Mouse (Mus musculus) adrenal gland (tissue): ENCODE results near the gene Gm45808.

Experiments
- intact Hi-C: fragments of 180-260 bp; cut with DNase I; formaldehyde crosslinking; loops from one replicate; pipeline ENCODE4 v1.15.1; 2025

The Gm45808 gene

DNA sequence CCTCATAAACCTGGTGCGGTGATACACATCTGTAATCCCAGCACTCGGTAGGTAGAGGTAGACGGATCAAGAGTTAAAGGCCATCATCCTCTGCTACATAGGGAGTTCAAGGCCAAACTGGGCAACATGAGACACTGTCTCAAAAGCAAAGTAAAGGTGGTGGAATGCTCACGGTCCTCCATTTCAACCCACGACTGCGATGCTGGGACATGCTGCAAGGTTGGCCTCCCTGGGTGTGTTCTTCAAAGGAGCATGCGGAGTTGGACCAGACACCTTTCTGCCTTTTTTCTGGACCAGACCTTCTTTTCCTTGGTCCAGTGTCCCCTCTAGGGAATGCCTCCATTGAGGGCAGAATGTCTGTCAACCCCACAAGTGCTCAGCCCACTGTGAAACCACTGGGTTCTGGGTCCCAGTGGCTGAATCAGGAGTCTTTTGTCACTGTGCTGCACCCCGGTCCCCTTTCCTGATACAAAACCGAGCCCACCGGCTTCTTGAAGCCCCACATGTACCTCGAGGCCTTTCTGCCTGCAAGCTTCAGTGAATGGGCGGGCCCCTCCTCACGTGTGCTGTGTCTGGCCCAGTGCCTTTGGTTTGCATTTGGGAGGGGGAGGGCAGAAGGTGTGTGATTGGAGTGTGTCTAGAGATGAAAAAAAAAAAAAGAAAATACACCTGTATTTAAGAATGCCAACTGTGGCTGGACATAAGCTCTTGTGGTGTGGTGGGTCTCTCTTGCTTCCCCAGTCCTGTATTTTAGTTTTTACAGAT is 30.5 kb downstream of the Gm45808 start:
- intact Hi-C loops: no loop called here

DNA sequence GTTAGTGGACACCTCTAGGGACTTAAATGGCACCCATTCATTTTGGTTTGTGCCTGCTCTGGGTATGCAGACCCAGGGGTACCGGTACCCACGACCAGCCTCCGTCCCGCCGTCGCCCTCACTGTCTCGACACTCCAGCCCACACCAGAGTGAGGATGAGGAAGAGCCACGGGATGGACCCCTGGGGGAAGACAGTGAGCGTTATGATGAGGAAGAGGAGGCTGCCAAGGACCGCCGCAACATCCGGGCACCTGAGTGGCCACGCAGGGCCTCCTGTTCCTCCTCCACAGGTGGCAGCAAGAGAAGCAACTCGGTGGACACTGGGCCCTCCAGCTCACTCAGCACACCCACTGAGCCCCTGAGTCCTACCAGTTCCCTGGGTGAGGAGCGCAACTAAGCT is 31.6 kb downstream of the Gm45808 start:
- intact Hi-C loops: loop anchor here (5.0 kb wide), 1 partner anchor 107 kb away; no protein-coding TSS in a partner anchor

DNA sequence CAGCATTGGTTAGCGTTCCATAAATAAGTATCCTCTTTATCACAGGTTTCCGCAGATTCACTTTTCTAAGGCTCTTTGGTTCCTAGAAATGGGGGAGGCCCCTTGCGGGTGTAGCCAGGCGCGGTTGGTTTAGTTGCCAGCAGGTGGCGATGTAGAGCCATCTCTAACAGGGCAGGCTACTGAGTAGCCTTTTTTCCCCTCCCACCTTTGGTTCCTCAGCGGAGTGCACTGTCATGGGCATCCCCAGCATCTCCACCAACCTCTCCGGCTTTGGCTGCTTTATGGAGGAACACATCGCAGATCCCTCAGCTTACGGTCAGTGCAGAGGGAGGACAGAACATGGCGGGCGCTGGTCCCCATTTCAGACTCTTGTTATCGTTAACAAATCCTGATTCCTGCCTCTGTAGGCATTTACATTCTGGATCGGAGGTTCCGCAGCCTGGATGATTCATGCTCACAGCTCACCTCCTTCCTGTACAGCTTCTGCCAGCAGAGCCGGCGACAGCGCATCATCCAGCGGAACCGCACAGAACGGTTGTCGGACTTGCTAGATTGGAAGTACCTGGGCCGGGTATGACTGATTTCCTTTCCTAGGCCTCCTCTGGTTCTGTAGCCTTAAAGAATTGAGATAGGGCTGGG is 35.1 kb downstream of the Gm45808 start:
- intact Hi-C loops: loop anchor here (5.0 kb wide), 1 partner anchor 111 kb away; no protein-coding TSS in a partner anchor

DNA sequence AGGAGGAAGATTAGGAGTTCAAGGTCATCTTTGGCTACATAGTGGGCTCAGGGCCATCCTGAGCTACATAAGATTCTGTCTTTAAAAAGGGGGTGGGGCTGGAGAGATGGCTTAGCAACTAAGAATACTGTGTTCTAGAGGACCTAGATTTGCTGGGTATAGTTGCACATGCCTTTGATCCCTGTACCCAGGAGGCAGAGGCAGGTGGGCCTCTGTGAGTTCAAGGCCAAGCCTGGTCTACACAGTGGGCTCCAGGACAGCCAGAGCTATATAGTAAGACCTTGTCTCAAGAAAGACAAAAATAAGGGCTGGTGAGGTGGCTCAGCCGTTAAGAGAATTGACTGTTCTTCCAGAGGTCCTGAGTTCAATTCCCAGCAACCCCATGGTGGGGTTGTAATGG is 36.6 kb downstream of the Gm45808 start:
- intact Hi-C loops: loop anchor here (5.0 kb wide), 1 partner anchor 112 kb away; no protein-coding TSS in a partner anchor

DNA sequence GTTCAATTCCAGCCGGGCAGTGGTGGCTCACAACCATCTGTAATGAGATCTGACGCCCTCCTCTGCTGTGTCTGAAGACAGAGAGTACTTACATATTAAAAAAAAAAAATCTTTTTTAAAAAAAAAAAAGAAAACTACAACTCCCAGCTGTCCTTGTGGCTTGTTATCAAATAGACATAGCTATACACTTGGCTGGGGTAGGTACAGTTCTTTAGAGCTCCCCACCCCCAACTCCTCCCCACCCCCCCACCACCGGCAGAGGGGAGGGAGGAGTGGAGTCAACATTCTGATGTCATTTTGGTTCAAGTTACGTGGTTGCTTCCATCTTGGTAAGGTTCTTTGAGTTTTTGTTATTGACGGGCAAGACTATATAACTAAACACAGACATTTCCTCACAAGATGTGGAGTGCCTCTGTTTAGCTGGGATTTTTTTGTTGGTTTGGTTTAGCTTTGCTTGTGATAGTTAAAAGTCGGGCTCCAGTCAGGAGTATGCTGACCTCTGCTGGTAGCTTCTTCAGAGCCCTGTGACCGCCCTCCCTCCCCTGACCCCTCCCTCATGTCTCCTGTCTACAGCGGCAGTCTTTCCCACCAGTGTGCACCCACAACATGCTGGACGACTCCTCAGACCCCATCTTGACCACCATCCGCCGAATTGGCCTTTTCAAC is 39.2 kb downstream of the Gm45808 start:
- intact Hi-C loops: no loop called here

DNA sequence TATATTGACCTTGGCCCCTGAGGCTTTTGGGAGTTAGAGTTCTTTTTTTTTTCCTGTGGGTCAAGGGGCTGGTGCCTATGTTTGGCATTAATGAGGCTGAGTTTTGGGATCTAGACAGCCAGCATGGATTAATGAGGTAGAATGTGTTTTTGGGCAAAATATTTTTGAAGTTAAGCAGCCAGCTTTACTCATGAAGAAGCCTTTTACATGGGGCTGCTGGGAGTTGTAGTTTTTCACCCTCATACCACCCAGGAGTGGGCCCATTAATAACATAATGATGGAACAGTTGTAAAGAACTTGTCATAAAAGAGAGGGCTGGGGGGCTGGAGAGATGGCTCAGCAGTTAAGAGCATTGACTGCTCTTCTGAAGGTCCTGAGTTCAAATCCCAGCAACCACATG is 40.0 kb downstream of the Gm45808 start:
- intact Hi-C loops: no loop called here

DNA sequence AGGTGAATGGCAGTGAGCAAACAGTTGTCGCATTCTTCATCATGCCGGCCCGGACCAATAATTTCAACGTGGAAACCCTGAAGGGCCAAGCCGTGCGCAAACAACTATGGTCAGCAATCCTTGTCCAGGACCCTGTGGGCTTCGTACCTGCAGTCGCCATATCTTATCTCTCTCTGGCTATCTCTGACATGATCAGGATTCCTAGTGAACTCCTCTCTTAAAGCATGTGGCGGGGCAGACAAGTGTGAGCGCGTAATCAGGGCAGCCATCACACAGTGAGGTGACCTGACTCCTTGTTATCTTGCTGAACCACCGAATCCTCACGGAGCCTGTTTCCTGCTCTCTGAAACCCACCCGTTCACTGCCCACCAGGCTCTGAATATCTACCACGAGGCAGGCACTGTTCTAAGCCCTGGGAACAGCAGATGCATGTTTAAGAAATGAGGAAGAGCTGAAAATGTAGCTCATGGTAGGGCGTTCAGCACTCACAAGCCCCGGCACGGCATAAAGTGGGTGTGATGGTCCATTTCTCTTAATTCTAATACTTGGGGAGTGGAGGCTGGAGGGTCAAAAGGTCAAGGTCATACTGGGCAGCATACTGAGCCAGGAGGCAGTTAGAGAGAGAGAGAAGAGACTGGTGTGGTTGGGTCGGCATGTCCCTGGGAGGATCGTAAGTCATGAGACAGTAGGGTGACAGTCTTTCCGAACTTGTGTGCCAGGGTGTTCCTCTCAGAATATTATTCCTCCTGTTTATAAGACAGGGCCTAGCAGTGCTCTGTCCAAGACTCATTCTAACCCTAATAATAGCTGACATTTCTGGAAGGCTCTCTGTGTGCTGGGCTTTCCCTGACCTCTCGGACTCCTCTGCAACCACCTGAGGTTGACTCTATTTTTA is 42.8 kb downstream of the Gm45808 start:
- intact Hi-C loops: loop anchor here (5.0 kb wide), 1 partner anchor 36 kb away; the partner anchor contains the start of gene Kcna7

DNA sequence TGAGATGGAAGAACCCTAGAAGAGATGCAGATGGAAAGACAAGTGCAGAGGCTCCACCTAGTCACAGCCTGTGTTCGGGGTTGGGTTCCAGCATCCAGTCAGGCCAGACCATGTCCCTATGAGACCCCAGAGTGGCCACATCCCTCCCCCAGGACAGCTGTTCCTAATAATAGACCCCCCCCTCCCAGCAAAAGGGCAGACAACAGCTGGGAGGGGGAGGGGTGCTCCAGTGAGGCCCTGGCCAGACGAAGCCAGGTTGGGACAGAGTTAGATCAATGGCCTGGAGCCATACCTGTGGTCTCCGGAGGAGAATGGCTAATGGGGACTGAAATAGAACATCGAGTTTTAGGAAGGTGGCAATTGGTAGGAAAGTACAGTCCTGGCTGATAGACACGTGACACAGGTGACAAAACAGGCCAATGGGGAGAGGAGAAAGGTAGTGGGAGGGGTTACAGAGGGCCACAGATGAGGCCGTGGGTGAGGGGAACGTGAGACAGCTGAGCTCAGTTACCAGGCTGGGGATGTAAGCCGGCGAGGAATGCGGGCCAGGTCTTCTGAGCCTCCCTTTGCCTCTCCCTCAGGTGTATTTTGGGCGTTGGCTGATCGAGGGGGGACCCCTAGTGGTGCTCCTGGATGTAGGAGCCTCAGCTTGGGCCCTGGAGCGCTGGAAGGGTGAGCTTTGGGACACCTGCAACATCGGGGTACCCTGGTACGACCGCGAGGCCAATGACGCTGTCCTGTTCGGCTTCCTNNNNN is 48.9 kb downstream of the Gm45808 start, which contains the start of gene Ruvbl2:
Ruvbl2 (minus strand) TSS at position 576 of the 756 bp plus-strand sequence.
- intact Hi-C loops: no loop called here

DNA sequence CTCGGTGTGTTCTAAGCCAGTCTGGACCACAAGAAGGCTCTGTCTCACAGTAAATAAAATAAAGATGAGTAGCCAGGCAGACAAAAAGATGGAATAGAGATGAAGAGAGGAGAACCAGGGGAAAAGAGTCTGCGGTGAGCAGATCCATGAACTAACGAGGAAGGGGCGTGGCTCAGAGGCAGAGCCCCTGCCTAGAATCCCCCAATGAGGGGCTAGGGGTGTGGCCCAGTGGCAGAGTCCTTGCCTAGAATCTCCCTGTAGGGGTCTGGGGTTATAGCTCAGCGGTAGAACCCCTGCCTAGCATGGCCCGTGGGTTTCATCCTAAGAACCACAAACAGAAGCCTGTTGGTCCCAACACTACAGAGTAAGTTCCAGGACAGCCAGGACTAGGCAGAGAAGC is 49.6 kb downstream of the Gm45808 start:
- intact Hi-C loops: no loop called here

DNA sequence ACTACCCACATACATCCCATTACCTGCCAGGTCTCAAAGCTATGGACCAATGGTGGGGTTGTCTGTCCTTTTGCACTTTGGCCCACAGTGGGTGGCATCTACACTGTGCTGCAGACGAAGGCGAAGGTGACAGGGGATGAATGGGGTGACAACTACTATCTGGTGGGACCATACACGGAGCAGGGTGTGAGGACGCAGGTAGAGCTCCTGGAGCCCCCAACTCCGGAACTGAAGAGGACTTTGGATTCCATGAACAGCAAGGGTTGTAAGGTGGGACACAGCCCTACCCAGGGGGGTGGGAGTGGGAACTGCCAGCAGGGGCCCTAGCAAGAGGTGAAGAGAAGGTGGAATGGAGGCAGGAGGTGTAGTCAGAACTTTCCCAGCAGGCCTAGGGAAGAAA is 50.2 kb downstream of the Gm45808 start:
- intact Hi-C loops: no loop called here

DNA sequence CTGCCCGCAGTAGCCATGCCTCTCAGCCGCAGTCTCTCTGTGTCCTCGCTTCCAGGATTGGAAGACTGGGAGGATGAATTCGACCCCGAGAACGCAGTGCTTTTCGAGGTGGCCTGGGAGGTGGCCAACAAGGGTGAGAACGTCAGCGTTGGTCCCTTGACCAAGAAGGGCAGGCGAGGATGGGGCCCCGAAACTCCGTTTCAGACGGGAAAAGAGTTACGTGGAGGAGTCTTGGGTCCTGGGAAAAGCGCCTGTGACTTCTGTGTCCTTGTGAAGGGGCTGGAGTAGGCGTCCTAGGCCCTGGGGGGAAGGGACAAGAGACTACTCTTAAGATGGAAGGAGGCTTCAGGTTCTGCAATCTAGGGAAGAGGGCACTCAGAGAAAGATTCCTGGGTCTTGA is 51.6 kb downstream of the Gm45808 start:
- intact Hi-C loops: no loop called here

DNA sequence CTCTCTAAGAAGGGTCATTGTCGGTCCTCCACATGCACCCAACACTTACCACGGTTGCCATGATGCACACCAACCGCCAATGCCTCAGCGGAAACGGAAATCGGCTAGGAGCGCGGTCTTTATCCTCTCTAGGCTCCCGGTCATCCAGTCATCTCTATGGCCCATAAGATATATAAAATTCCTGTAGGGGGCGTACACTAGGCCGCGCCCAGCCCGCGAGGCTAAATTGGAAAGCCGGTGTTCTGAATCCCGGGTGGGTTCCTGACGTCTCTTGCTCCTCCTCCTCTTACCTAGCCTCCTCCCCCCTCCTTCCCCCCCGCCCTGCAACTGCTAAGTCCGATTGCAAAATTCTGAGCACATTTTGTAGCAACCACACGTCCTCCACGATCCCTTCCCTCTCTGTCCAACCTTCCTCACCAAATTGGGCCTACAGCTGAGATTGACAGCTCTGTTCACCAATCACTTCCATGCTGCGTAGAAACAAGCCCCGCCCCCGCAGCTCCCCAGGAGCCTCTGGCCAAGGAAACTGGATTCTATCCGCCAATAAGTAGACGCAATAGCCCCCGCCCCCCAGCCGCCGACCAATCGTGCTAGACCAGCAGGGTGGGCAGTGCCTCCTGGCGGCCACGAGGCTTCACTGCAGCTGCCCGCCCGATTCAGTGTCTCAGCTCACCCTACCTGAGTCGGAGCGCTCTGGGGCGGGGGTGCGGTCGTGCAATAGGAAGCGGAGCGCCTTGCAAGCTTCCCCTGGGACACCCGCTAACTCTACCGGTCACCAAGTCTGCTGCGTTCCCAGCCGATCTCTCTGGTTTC is 52.2 kb downstream of the Gm45808 start, which contains the start of gene Gys1:
Gys1 (plus strand) TSS at position 642 of the 813 bp plus-strand sequence.
- intact Hi-C loops: no loop called here

DNA sequence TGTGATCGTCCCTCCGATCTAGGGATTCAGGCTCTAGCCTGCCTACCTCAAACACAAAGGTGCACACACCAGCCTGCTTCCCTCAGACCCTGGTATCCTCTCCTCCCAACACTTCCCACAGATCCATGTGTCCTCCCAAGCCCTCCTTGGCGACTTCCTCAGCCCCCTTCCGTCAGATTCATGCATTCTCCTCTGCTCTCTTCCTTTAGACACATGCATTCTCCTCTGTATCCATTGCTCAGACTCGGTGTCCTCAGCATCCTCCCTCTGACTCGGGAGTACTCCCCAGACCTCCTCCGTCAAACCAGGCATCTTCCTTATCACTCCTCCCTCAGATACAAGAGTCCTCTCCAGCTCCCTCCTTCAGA is 52.8 kb downstream of the Gm45808 start:
- intact Hi-C loops: no loop called here

DNA sequence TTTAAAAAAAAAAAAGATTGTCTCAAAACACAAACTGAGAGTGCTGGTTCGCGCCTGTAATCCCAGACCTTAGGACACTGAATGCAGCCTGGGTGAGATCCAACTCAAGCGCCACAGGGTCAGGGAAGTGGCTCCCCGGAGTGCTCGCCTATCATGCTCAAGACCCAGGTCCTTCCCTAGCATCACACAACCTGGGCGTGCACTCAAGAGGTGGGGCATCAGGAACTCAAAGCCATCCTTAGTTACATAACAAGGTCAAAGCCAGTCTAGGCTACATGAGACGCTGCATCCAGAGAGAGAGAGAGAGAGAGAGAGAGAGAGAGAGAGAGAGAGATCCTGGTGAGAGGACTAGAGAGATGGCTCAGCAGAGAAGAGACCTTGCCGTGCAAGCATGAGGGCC is 60.1 kb downstream of the Gm45808 start:
- intact Hi-C loops: no loop called here

DNA sequence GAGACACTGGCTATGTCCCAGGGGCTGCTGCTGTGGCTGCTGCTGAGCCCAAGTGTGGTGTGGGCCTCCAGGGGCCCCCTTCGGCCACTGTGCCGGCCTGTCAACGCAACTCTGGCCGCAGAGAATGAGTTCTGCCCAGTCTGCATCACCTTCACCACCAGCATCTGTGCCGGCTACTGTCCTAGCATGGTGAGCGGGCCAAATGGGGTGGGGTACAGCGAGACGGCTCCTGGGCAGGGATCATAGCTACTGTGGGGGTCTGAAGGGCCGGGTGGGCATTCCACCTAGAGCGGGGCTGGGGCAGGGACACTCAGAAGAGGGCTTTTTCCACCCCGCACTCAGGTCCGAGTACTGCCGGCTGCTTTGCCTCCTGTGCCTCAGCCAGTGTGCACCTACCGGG is 65.4 kb downstream of the Gm45808 start:
- intact Hi-C loops: no loop called here

DNA sequence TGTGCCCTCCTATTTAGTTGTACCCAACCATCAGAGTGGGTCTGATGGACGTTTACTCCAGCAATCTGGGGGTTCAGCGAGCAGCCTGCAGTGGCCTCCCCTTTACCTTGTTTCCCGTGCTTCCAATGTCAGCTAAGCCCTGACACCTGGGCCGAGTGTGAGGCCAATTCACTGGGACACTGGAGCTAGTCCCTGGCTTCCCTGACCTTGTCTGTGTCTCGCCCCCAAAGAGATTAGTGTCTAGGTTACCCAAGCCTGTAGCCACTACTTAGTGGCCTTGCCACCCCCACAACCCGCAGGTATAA is 66.0 kb downstream of the Gm45808 start, which contains the start of gene Lhb:
Lhb (plus strand) TSS at position 206 of the 305 bp plus-strand sequence.
- intact Hi-C loops: no loop called here

DNA sequence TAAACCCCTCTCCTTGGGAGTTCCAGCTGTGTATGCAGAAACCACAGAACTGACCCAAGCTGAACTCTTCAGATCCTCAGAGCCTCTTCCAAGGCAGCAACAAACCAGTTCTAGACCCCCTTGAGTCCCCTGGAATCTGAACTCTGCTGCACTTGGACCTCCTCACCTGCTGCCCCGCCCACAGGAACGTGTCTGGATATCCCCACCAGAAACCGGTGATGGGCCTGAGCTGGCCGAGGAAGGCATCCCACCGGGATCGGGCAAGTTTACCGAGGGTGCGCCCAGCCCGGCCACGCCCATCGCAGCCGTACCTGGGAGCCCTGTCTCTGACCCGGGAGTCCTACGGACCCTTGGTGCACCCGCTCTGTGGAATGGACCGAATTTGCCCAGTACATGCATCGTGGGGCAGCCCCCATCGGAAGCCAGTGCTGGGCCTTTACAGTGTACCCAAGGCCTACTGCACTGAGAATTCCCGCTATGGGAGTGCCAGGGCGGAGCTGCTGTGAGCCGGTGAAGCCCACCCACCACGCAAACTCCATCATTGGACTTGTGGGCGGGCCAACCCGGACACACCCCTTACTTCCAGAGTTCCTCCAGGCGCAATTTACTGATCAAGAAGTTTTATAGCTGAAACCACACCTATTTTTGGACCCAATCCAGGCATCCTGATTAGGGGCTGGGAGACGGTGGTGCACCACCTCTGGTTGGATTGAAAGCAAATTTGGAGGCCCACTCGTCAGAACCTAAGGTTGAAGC is 66.6 kb downstream of the Gm45808 start:
- intact Hi-C loops: no loop called here

DNA sequence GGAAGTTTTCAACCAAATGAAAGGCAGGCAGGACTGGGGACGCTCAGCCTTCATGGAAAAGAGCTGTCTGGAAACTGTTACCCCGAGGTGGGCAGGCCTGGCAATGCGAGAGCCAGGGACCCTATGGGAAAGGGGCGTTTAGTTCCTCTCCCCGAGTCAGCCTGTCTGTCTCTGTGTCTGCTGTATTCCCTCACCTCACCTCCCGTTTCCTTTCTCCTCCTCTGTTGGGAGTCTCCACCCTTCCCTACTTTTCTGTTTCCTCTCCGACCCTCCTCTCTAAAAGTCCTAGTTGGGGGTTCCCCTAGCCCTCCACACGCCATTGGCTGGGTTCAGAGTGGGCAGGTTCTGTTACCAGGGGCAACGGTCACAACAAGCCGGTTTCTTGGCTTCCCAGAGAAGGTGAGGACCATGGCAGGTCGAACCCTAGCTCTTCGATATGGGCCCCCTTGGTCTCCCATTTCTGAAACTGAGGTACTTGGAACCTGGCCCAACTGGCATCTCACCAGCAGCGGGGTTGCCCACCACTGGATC is 68.6 kb downstream of the Gm45808 start:
- intact Hi-C loops: no loop called here
